Mouse (Mus musculus): ENCODE measurements at regions not wholly inside any gene's neighbourhood (a gene's known extent, or its start where the extent isn't known, plus 50 kb on each side); places are given as distances from the start of the nearest gene placed in this dataset.
"Not testable (repeated sequence)": the region's sequence is repeated elsewhere in the genome, so short reads cannot be mapped to it uniquely, and the experiment has no call there.

GRCm38 (mm10) chr1:23316288-23316687 lies 81.3 kb downstream of the Ogfrl1 start:
- DNase-seq (ENCODE audit: low spot score); H3K4me2 ChIP-seq (ENCODE audit: low read depth, low read length, poor library complexity, severe bottlenecking); ATAC-seq (ENCODE audit: low FRiP score); H3K4me3 ChIP-seq (ENCODE audit: low read depth, low read length); H3K4me1 ChIP-seq (ENCODE audit: insufficient read depth, low read length); H3K27ac ChIP-seq (ENCODE audit: low read depth, low read length); H3K9me3 ChIP-seq (ENCODE audit: low read length); H3K36me3 ChIP-seq (ENCODE audit: insufficient read depth, low read length); H3K27me3 ChIP-seq (ENCODE audit: insufficient read depth, low read length); H3K9ac ChIP-seq (replicated peaks; ENCODE audit: low read length, poor library complexity, severe bottlenecking): not testable (repeated sequence)
- 98% methylated on average over 2 of the region's 2 CpGs for WGBS

GRCm38 (mm10) chr1:23314863-23315262 lies 82.7 kb downstream of the Ogfrl1 start:
- 91% methylated on average over 2 of the region's 2 CpGs for WGBS
- not testable (repeated sequence) for H3K36me3 ChIP-seq (ENCODE audit: insufficient read depth, low read length)

GRCm38 (mm10) chr1:23292718-23293117 lies 104.9 kb downstream of the Ogfrl1 start:
- no peaks in the 10 kb centered on the region for H3K9me3 ChIP-seq (ENCODE audit: low read length)
- TF ChIP-seq CTCF (IDR thresholded peaks at IDR 0.05): no peak
- H3K4me2 ChIP-seq (ENCODE audit: low read depth, low read length, poor library complexity, severe bottlenecking): no peak overlapping the region
- H3K27me3 ChIP-seq (ENCODE audit: insufficient read depth, low read length): no peaks in the 10 kb centered on the region
- H3K4me1 ChIP-seq (ENCODE audit: insufficient read depth, low read length): no peaks in the 10 kb centered on the region
- H3K9ac ChIP-seq (replicated peaks; ENCODE audit: low read length, poor library complexity, severe bottlenecking): no peak overlapping the region
- no peak for ATAC-seq (ENCODE audit: low FRiP score)
- DNase-seq (ENCODE audit: low spot score): no peak
- H3K36me3 ChIP-seq (ENCODE audit: insufficient read depth, low read length): no peaks in the 10 kb centered on the region
- H3K4me3 ChIP-seq (ENCODE audit: low read depth, low read length): no peak overlapping the region
- 86% methylated on average over 1 of the region's 1 CpGs for WGBS
- H3K27ac ChIP-seq (ENCODE audit: low read depth, low read length): no peak overlapping the region

More at GRCm38 (mm10) chr1:23314863-23315262, 82.7 kb downstream of the Ogfrl1 start:
- H3K9me3 ChIP-seq (ENCODE audit: low read length); H3K27ac ChIP-seq (ENCODE audit: low read depth, low read length); DNase-seq (ENCODE audit: low spot score); ATAC-seq (ENCODE audit: low FRiP score); H3K9ac ChIP-seq (replicated peaks; ENCODE audit: low read length, poor library complexity, severe bottlenecking); H3K4me2 ChIP-seq (ENCODE audit: low read depth, low read length, poor library complexity, severe bottlenecking); H3K4me1 ChIP-seq (ENCODE audit: insufficient read depth, low read length); H3K27me3 ChIP-seq (ENCODE audit: insufficient read depth, low read length); H3K4me3 ChIP-seq (ENCODE audit: low read depth, low read length): not testable (repeated sequence)

GRCm38 (mm10) chr1:23286741-23287140 lies 110.8 kb downstream of the Ogfrl1 start:
- peak; percentile 80 for ATAC-seq (ENCODE audit: low FRiP score)
- H3K27ac ChIP-seq (ENCODE audit: low read depth, low read length): no peak overlapping the region

DNA sequence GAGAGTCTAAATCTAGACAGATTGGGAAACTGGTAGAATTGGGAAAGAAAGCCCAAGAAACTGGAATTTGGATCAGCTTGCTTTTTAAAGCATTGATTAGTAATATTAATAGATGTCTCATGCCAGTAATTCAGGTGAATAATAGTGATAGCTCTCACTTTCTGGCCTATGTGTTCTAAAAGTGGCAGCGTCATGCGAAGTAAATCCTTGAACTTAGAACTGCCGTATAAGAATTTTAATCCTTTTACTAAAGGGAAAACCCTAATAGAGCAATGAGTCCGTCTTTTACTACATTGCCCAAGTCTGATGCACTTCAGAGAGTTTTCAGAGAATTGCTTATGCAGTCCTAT lies 114.7 kb downstream of the Ogfrl1 start:
- Histone ChIP-seq H3K27ac (ENCODE audit: low read depth, low read length) (no peak overlapping the region), H3K27me3 (ENCODE audit: insufficient read depth, low read length) (no peaks in the 10 kb centered on the region), H3K4me1 (ENCODE audit: insufficient read depth, low read length) (no peaks in the 10 kb centered on the region), H3K9ac (replicated peaks; ENCODE audit: low read length, poor library complexity, severe bottlenecking) (no peak overlapping the region), H3K36me3 (ENCODE audit: insufficient read depth, low read length) (no peaks in the 10 kb centered on the region), H3K9me3 (ENCODE audit: low read length) (no peaks in the 10 kb centered on the region), H3K4me3 (ENCODE audit: low read depth, low read length) (no peak overlapping the region), H3K4me2 (ENCODE audit: low read depth, low read length, poor library complexity, severe bottlenecking) (no peak overlapping the region)
- ATAC-seq (ENCODE audit: low FRiP score) (no peak), DNase-seq (ENCODE audit: low spot score) (no peak)
- TF ChIP-seq CTCF (IDR thresholded peaks at IDR 0.05): no peak
- WGBS: 83% methylated on average over 4 of the region's 4 CpGs

More at GRCm38 (mm10) chr1:23286741-23287140, 110.8 kb downstream of the Ogfrl1 start:
- DNase-seq (ENCODE audit: low spot score): peak; percentile 86
- Histone ChIP-seq H3K4me1 (ENCODE audit: insufficient read depth, low read length) (no peaks in the 10 kb centered on the region), H3K9ac (replicated peaks; ENCODE audit: low read length, poor library complexity, severe bottlenecking) (no peak overlapping the region), H3K4me2 (ENCODE audit: low read depth, low read length, poor library complexity, severe bottlenecking) (no peak overlapping the region), H3K27me3 (ENCODE audit: insufficient read depth, low read length) (no peaks in the 10 kb centered on the region), H3K4me3 (ENCODE audit: low read depth, low read length) (no peak overlapping the region), H3K9me3 (ENCODE audit: low read length) (no peaks in the 10 kb centered on the region), H3K36me3 (ENCODE audit: insufficient read depth, low read length) (no peaks in the 10 kb centered on the region)
- WGBS: 16% methylated on average over 4 of the region's 4 CpGs
- TF ChIP-seq CTCF (IDR thresholded peaks at IDR 0.05): peak; percentile 88

- WGBS: 97% methylated on average over 2 of the region's 2 CpGs
- Histone ChIP-seq H3K4me3 (ENCODE audit: low read depth, low read length) (no peak overlapping the region), H3K4me1 (ENCODE audit: insufficient read depth, low read length) (no peaks in the 10 kb centered on the region), H3K4me2 (ENCODE audit: low read depth, low read length, poor library complexity, severe bottlenecking) (no peak overlapping the region), H3K36me3 (ENCODE audit: insufficient read depth, low read length) (no peaks in the 10 kb centered on the region), H3K9ac (replicated peaks; ENCODE audit: low read length, poor library complexity, severe bottlenecking) (no peak overlapping the region), H3K9me3 (ENCODE audit: low read length) (no peaks in the 10 kb centered on the region), H3K27me3 (ENCODE audit: insufficient read depth, low read length) (no peaks in the 10 kb centered on the region), H3K27ac (ENCODE audit: low read depth, low read length) (no peak overlapping the region)
- TF ChIP-seq CTCF (IDR thresholded peaks at IDR 0.05): no peak
- DNase-seq (ENCODE audit: low spot score): no peak
- ATAC-seq (ENCODE audit: low FRiP score): no peak
Measured at GRCm38 (mm10) chr1:23282215-23282869, 115.2 kb downstream of the Ogfrl1 start.

Data from midbrain, postnatal 0 days (tissue).